Mouse (Mus musculus) olfactory bulb, adult 2 months (tissue): ENCODE measurements around the gene 9630041A04Rik.

Experiments used
- CTCF ChIP-seq: fragments of 200-500 bp; IDR thresholded peaks from 2 replicates; pipeline ENCODE4 v1.5.1; 2012; ENCODE audit warnings: low read depth, mild to moderate bottlenecking, low read length, moderate library complexity; ENCODE audit not compliant: insufficient read depth
- POLR2A ChIP-seq: fragments of 200-500 bp; IDR thresholded peaks from 2 replicates; pipeline ENCODE4 v1.6.1; 2012; ENCODE audit warnings: mild to moderate bottlenecking, low read depth, low read length, moderate library complexity; ENCODE audit not compliant: insufficient read depth

GRCm38 (mm10) chr9:101919324-101919723 is 57.7 kb downstream of the 9630041A04Rik start:
- TF ChIP-seq CTCF = no peak
- TF ChIP-seq POLR2A = no peak
